Mouse (Mus musculus) intestine, embryonic 15.5 days (tissue): Measurements from ENCODE around the gene Lrba. TPM values are rescaled to one million over a fixed set of nuclear protein-coding genes. Genes with fewer than 3 reads are reported as not detected.

Source experiments
- ATAC-seq: fragments of 200-750 bp; cut with Nextera tagmentation; 2 replicates; pipeline ENCODE4 v1.8.0; 2017; ENCODE audit warnings: moderate TSS enrichment, moderate library complexity
- H3K27ac ChIP-seq: fragments of 300-500 bp; sonication (generic); 2 replicates; pipeline ENCODE4 v1.5.1; 2015; ENCODE audit warnings: mild to moderate bottlenecking, inconsistent platforms
- H3K27me3 ChIP-seq: fragments of 300-500 bp; sonication (generic); replicated peaks from 2 replicates; pipeline ENCODE4 v1.6.1; 2015; ENCODE audit warnings: inconsistent platforms
- H3K36me3 ChIP-seq: fragments of 300-500 bp; sonication (generic); 2 replicates; pipeline ENCODE4 v1.6.1; 2015; ENCODE audit warnings: inconsistent platforms
- H3K4me1 ChIP-seq: fragments of 300-500 bp; sonication (generic); replicated peaks from 2 replicates; pipeline ENCODE4 v1.6.1; 2015; ENCODE audit warnings: inconsistent platforms
- H3K4me2 ChIP-seq: fragments of 300-500 bp; sonication (generic); replicated peaks from 2 replicates; pipeline ENCODE4 v1.6.1; 2015; ENCODE audit warnings: mild to moderate bottlenecking, inconsistent platforms
- H3K4me3 ChIP-seq: fragments of 300-500 bp; sonication (generic); replicated peaks from 2 replicates; pipeline ENCODE4 v1.5.1; 2015; ENCODE audit warnings: inconsistent platforms
- H3K9ac ChIP-seq: fragments of 300-500 bp; sonication (generic); 2 replicates; pipeline ENCODE4 v1.6.1; 2015; ENCODE audit warnings: inconsistent platforms
- H3K9me3 ChIP-seq: fragments of 300-500 bp; sonication (generic); 2 replicates; pipeline ENCODE4 v1.6.1; 2016; ENCODE audit warnings: inconsistent platforms
- WGBS: fragments of 180-500 bp; shearing (Covaris S2); methylation state at CpG from one replicate; pipeline ENCODE4 v1.1.7; 2015; 5-methylcytosine and 5-hydroxymethylcytosine counted together
- polyA plus RNA-seq: library from polyadenylated mRNA; unstranded; fragments of >200 nt; fragmentation: Nextera tagmentation; extraction: Ambion mirVana; gene quantifications from 2 replicates; pipeline ENCODE4 v1.2.1, GENCODE M21; 2015

Lrba gene
- 6.1 and 6.6 TPM in 2 replicates for polyA plus RNA-seq

- ATAC-seq, result peak; percentile 93
- H3K36me3 ChIP-seq, result no peaks in the 10 kb centered on the region
- peak within 1 kb of the TSS; percentile 98 for H3K27ac ChIP-seq
- no peaks in the 10 kb centered on the region for H3K4me1 ChIP-seq
- peak within 1 kb of the TSS; percentile 95 for H3K4me3 ChIP-seq
- no peaks in the 10 kb centered on the region for H3K9me3 ChIP-seq
- peak within 1 kb of the TSS; percentile 92 for H3K4me2 ChIP-seq
- H3K27me3 ChIP-seq, result no peaks in the 10 kb centered on the region
- WGBS, result under 1% methylated on average over 49 of the region's 55 CpGs
- peak within 1 kb of the TSS; percentile 93 for H3K9ac ChIP-seq
Measured at GRCm38 (mm10) chr3:86224564-86225421, at the start of gene Lrba. Lrba (plus strand) TSS chr3:86224680.

DNA sequence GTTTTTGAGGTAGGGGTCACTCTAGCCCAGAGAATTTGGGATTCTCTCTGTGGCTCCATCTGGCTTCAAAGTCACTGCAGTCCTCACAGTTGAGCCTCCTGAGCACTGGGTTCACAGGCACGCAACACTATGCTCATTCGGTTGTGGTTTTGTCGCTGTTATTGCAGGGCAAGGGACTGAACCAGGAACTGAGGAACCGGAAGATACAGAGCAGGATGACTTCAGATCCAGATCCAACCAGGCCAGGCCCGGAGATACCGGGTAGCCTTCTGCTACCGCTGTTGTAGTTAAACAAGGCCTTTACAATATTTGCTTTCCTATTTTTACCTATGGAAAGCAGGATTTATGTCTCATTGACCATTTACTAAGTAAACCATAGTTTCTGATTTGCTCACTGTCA lies 44.8 kb upstream of the Lrba start:
- H3K27ac ChIP-seq, result no peak overlapping the region
- no peak overlapping the region for H3K4me2 ChIP-seq
- WGBS, result 68% methylated on average over 7 of the region's 7 CpGs
- H3K4me3 ChIP-seq, result no peak overlapping the region
- no peaks in the 10 kb centered on the region for H3K27me3 ChIP-seq
- no peaks in the 10 kb centered on the region for H3K4me1 ChIP-seq
- ATAC-seq, result no peak
- no peak overlapping the region for H3K9ac ChIP-seq
- H3K9me3 ChIP-seq, result no peaks in the 10 kb centered on the region
- no peaks in the 10 kb centered on the region for H3K36me3 ChIP-seq

DNA sequence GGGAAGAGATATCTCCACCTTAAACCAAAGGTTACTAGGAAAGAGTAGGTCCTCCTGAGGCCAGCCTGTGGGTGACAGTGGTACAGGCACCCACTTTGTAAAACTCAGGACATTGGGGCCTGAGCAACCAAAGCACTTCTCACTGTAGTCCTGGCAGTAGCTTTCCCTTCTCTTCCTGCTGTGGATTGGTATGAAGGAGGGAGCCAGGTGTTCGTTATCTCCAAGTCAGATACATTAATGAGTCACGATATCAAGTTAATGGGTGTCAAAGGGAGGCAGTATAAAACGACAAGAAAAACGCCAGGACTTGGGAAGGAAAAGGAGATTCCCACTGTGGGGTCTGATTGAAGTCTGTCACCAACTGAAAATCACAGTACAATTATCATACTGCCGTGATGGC lies 43.4 kb upstream of the Lrba start:
- no peaks in the 10 kb centered on the region for H3K9me3 ChIP-seq
- H3K4me3 ChIP-seq, result no peak overlapping the region
- no peak overlapping the region for H3K27ac ChIP-seq
- H3K4me1 ChIP-seq, result no peaks in the 10 kb centered on the region
- ATAC-seq, result no peak; the same call in 1 of the 2 replicates
- no peaks in the 10 kb centered on the region for H3K36me3 ChIP-seq
- WGBS, result 66% methylated on average over 5 of the region's 5 CpGs
- H3K9ac ChIP-seq, result no peak overlapping the region
- H3K27me3 ChIP-seq, result no peaks in the 10 kb centered on the region
- H3K4me2 ChIP-seq, result no peak overlapping the region

GRCm38 (mm10) chr3:86184546-86184945 lies 39.9 kb upstream of the Lrba start:
- Histone ChIP-seq H3K27ac (no peak overlapping the region), H3K4me1 (no peaks in the 10 kb centered on the region), H3K36me3 (no peaks in the 10 kb centered on the region), H3K9ac (no peak overlapping the region), H3K9me3 (no peaks in the 10 kb centered on the region), H3K27me3 (no peaks in the 10 kb centered on the region), H3K4me3 (no peak overlapping the region), H3K4me2 (no peak overlapping the region)
- WGBS, result 90% methylated on average over 7 of the region's 7 CpGs
- ATAC-seq, result no peak

- H3K9me3 ChIP-seq, result no peaks in the 10 kb centered on the region
- WGBS, result 68% methylated on average over 5 of the region's 5 CpGs
Measured at GRCm38 (mm10) chr3:86187736-86188389, 36.6 kb upstream of the Lrba start.

DNA sequence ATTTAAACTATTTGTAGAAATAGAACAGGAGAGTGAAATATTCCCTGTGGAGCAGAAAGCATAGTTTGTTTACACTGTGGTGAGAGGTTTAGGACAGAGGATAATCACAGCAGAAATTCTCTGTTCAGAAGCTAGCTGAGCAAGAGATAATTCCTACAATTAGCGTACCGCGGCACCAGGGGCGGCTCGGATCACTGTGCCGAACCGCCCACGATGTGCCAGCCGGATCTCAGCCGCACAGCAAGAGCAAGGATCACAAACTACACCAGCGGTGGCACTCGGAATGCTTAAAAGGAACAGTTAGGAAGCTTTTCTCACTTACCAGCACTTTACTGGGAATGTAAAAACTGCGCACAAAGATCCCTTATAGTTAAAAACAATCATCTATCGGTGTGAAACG lies 28.5 kb upstream of the Lrba start:
- peak overlapping the region; percentile 26; the same call in 1 of the 2 replicates for H3K4me2 ChIP-seq
- 45% methylated on average over 15 of the region's 15 CpGs for WGBS
- ATAC-seq, result no peak
- H3K36me3 ChIP-seq, result no peaks in the 10 kb centered on the region
- no peaks in the 10 kb centered on the region for H3K4me1 ChIP-seq
- H3K4me3 ChIP-seq, result no peak overlapping the region
- no peak overlapping the region for H3K27ac ChIP-seq
- H3K27me3 ChIP-seq, result no peaks in the 10 kb centered on the region
- no peak overlapping the region for H3K9ac ChIP-seq
- H3K9me3 ChIP-seq, result no peaks in the 10 kb centered on the region

More at GRCm38 (mm10) chr3:86187736-86188389, 36.6 kb upstream of the Lrba start:
- Histone ChIP-seq H3K4me3 (no peak overlapping the region), H3K9ac (no peak overlapping the region), H3K27me3 (no peaks in the 10 kb centered on the region), H3K27ac (no peak overlapping the region), H3K36me3 (no peaks in the 10 kb centered on the region), H3K4me2 (no peak overlapping the region), H3K4me1 (no peaks in the 10 kb centered on the region)
- no peak for ATAC-seq

DNA sequence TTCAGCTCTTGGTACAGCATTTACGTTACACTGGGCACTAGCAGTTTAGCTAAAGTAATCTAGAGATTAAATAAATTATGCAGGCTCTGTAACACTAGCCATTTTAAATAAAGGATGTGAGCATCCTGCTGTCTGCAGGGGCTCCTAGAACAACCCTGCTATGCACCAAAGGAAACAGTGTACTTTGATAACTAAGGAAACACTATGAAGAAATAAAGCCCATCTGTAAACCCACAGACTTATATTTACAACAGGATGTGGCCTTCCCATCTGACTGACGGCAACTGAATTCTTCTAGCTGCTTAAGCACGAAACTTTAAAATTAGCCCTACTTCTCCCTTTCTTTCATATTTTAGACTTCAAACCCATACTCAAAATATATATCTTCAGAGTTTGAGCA lies 28.0 kb upstream of the Lrba start:
- 53% methylated on average over 3 of the region's 3 CpGs for whole genome bisulfite sequencing
- H3K9me3 ChIP-seq, result no peaks in the 10 kb centered on the region
- H3K9ac ChIP-seq, result no peak overlapping the region
- no peak for ATAC-seq
- no peaks in the 10 kb centered on the region for H3K27me3 ChIP-seq
- H3K36me3 ChIP-seq, result no peaks in the 10 kb centered on the region
- H3K27ac ChIP-seq, result no peak overlapping the region
- H3K4me1 ChIP-seq, result no peaks in the 10 kb centered on the region
- no peak overlapping the region for H3K4me2 ChIP-seq
- no peak overlapping the region for H3K4me3 ChIP-seq

GRCm38 (mm10) chr3:86201645-86202175 lies 22.8 kb upstream of the Lrba start:
- no peak for ATAC-seq

GRCm38 (mm10) chr3:86202449-86202848 lies 22.0 kb upstream of the Lrba start:
- ATAC-seq, result no peak
- Histone ChIP-seq H3K4me2 (no peak overlapping the region), H3K36me3 (no peaks in the 10 kb centered on the region), H3K9ac (no peak overlapping the region), H3K4me3 (no peak overlapping the region), H3K27me3 (no peaks in the 10 kb centered on the region), H3K4me1 (no peaks in the 10 kb centered on the region), H3K27ac (no peak overlapping the region), H3K9me3 (no peaks in the 10 kb centered on the region)
- WGBS, result 90% methylated on average over 3 of the region's 3 CpGs

More at GRCm38 (mm10) chr3:86201645-86202175, 22.8 kb upstream of the Lrba start:
- Histone ChIP-seq H3K4me2 (no peak overlapping the region), H3K9me3 (no peaks in the 10 kb centered on the region), H3K4me1 (no peaks in the 10 kb centered on the region), H3K9ac (no peak overlapping the region), H3K36me3 (no peaks in the 10 kb centered on the region), H3K27me3 (no peaks in the 10 kb centered on the region), H3K27ac (no peak overlapping the region), H3K4me3 (no peak overlapping the region)
- 88% methylated on average over 1 of the region's 1 CpGs for WGBS

GRCm38 (mm10) chr3:86204608-86205358 lies 19.7 kb upstream of the Lrba start:
- H3K27me3 ChIP-seq, result no peaks in the 10 kb centered on the region
- no peak overlapping the region for H3K4me3 ChIP-seq
- no peak overlapping the region for H3K4me2 ChIP-seq
- H3K4me1 ChIP-seq, result no peaks in the 10 kb centered on the region
- WGBS, result 76% methylated on average over 6 of the region's 6 CpGs
- no peak overlapping the region for H3K27ac ChIP-seq
- ATAC-seq, result no peak
- H3K9me3 ChIP-seq, result no peaks in the 10 kb centered on the region
- no peak overlapping the region for H3K9ac ChIP-seq
- H3K36me3 ChIP-seq, result no peaks in the 10 kb centered on the region

DNA sequence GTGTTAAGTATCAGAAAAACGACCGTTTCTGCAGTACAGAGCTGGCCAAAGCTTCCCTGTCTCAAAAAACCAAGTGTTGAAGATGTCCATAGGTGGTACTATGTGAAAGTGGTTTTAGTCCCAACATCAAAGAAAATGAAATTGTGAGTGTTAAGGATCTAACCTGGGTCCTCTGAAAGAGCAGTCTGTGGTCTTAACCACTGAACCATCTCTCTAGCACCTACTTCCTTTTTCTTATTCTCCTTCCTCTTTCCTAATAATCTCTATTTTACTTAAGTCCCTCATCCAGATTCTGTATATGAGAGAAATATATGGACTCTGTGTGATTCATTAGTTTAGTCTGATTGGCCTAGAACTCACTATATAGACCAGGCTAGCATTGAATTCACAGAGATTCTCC lies 17.9 kb upstream of the Lrba start:
- H3K4me1 ChIP-seq, result no peaks in the 10 kb centered on the region
- no peak overlapping the region for H3K4me2 ChIP-seq
- no peak overlapping the region for H3K4me3 ChIP-seq
- no peaks in the 10 kb centered on the region for H3K36me3 ChIP-seq
- H3K27ac ChIP-seq, result no peak overlapping the region
- no peaks in the 10 kb centered on the region for H3K9me3 ChIP-seq
- no peaks in the 10 kb centered on the region for H3K27me3 ChIP-seq
- WGBS, result 81% methylated on average over 2 of the region's 2 CpGs
- no peak overlapping the region for H3K9ac ChIP-seq
- no peak for ATAC-seq
